Mouse (Mus musculus) testis, postnatal 14 days (tissue): ENCODE measurements around the gene Nxnl2.
A peak's percentile ranks its signal among the peaks of the same experiment; 100 is the strongest.

ENCODE experiments used
- DNase-seq: peaks from one replicate; pipeline ENCODE4 v3.0.0; 2021; ENCODE audit warnings: low spot score

Nxnl2 gene

GRCm38 (mm10) chr13:51170691-51171680 is at the start of gene Nxnl2:
Nxnl2 (plus strand) TSS chr13:51171022.
- DNase-seq = peak; percentile 80

- DNase-seq = no peak
Observed at GRCm38 (mm10) chr13:51121966-51122365, 48.9 kb upstream of the Nxnl2 start.

GRCm38 (mm10) chr13:51122771-51123170 is 48.1 kb upstream of the Nxnl2 start:
- DNase-seq = no peak

GRCm38 (mm10) chr13:51125357-51125756 is 45.5 kb upstream of the Nxnl2 start:
- no peak for DNase-seq

- no peak for DNase-seq
Observed at GRCm38 (mm10) chr13:51127906-51128305, 42.9 kb upstream of the Nxnl2 start.

- no peak for DNase-seq
Observed at GRCm38 (mm10) chr13:51128417-51128816, 42.4 kb upstream of the Nxnl2 start.

- no peak for DNase-seq
Observed at GRCm38 (mm10) chr13:51131179-51131578, 39.6 kb upstream of the Nxnl2 start.

- no peak for DNase-seq
Observed at GRCm38 (mm10) chr13:51136315-51136714, 34.5 kb upstream of the Nxnl2 start.

- peak; percentile 25 for DNase-seq
Observed at GRCm38 (mm10) chr13:51136996-51137701, 33.7 kb upstream of the Nxnl2 start.

- no peak for DNase-seq
Observed at GRCm38 (mm10) chr13:51137702-51138031, 33.2 kb upstream of the Nxnl2 start.

- no peak for DNase-seq
Observed at GRCm38 (mm10) chr13:51147106-51147505, 23.7 kb upstream of the Nxnl2 start.

- DNase-seq = no peak
Observed at GRCm38 (mm10) chr13:51152966-51153669, 17.7 kb upstream of the Nxnl2 start.

- DNase-seq = no peak
Observed at GRCm38 (mm10) chr13:51153670-51154030, 17.2 kb upstream of the Nxnl2 start.

- no peak for DNase-seq
Observed at GRCm38 (mm10) chr13:51155178-51156013, 15.4 kb upstream of the Nxnl2 start.

GRCm38 (mm10) chr13:51156014-51156386 is 14.8 kb upstream of the Nxnl2 start:
- DNase-seq = no peak

GRCm38 (mm10) chr13:51157291-51157690 is 13.5 kb upstream of the Nxnl2 start:
- no peak for DNase-seq

- no peak for DNase-seq
Observed at GRCm38 (mm10) chr13:51161672-51162071, 9.2 kb upstream of the Nxnl2 start.

- no peak for DNase-seq
Observed at GRCm38 (mm10) chr13:51162246-51162645, 8.6 kb upstream of the Nxnl2 start.

- DNase-seq = no peak
Observed at GRCm38 (mm10) chr13:51166711-51167110, 4.1 kb upstream of the Nxnl2 start.

- DNase-seq = peak; percentile 78
Observed at GRCm38 (mm10) chr13:51170215-51170614, 607 bp upstream of the Nxnl2 start.

- DNase-seq = no peak
Observed at GRCm38 (mm10) chr13:51172601-51173000, 1.8 kb downstream of the Nxnl2 start.

GRCm38 (mm10) chr13:51178932-51179331 is 8.1 kb downstream of the Nxnl2 start:
- DNase-seq = no peak
